Mouse (Mus musculus) limb, embryonic 15.5 days (tissue): Measurements from ENCODE around the gene Fam25c. TPM values are rescaled to one million over a fixed set of nuclear protein-coding genes. Genes with fewer than 3 reads are reported as not detected.

ENCODE experiments used
- ATAC-seq: fragments of 200-750 bp; cut with Nextera tagmentation; 2 replicates; pipeline ENCODE4 v1.8.0; 2017; ENCODE audit warnings: low read depth, moderate TSS enrichment; ENCODE audit not compliant: insufficient number of reproducible peaks, low FRiP score, low TSS enrichment
- H3K27ac ChIP-seq: fragments of 300-500 bp; sonication (generic); 2 replicates; pipeline ENCODE4 v1.5.1; 2015; ENCODE audit warnings: moderate library complexity, mild to moderate bottlenecking, inconsistent platforms
- H3K27me3 ChIP-seq: fragments of 300-500 bp; sonication (generic); 2 replicates; pipeline ENCODE4 v1.6.1; 2015; ENCODE audit warnings: inconsistent platforms
- H3K36me3 ChIP-seq: fragments of 300-500 bp; sonication (generic); 2 replicates; pipeline ENCODE4 v1.6.1; 2015; ENCODE audit warnings: inconsistent platforms
- H3K4me1 ChIP-seq: fragments of 300-500 bp; sonication (generic); 2 replicates; pipeline ENCODE4 v1.6.1; 2015; ENCODE audit warnings: inconsistent platforms
- H3K4me2 ChIP-seq: fragments of 300-500 bp; sonication (generic); 2 replicates; pipeline ENCODE4 v1.6.1; 2015; ENCODE audit warnings: mild to moderate bottlenecking, inconsistent platforms
- H3K4me3 ChIP-seq: fragments of 300-500 bp; sonication (generic); 2 replicates; pipeline ENCODE4 v1.5.1; 2015; ENCODE audit warnings: mild to moderate bottlenecking, inconsistent platforms
- H3K9ac ChIP-seq: fragments of 300-500 bp; sonication (generic); 2 replicates; pipeline ENCODE4 v1.6.1; 2015; ENCODE audit warnings: inconsistent platforms
- H3K9me3 ChIP-seq: fragments of 300-500 bp; sonication (generic); 2 replicates; pipeline ENCODE4 v1.6.1; 2016; ENCODE audit warnings: inconsistent platforms
- WGBS: fragments of 180-500 bp; shearing (Covaris S2); methylation state at CpG from one replicate; pipeline ENCODE4 v1.1.7; 2015; 5-methylcytosine and 5-hydroxymethylcytosine counted together
- polyA plus RNA-seq: library from polyadenylated mRNA; unstranded; fragments of >200 nt; fragmentation: Nextera tagmentation; extraction: Ambion mirVana; gene quantifications from 2 replicates; pipeline ENCODE4 v1.2.1, GENCODE M21; 2015

The Fam25c gene
- 171 and 203 TPM in 2 replicates for polyA plus RNA-seq

DNA sequence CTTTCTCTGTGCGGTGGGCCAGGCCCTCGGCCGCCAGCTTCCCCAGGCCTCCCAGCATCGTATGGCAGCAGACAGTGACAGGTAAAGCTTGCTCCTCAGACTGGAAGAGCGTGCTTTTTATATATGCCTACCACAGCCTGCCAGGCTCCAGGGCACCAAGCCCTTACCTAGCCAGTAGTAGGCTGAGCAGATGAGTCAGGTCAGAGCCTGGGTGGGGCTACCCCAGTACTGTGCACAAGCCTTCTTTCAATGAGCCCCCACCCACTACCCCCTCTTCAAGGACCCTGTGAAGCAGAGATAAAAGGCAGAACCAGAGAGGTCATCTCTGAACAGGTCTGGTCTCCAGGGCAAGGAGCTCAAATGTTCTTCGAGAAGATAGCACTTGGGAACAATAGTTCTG, at the start of gene Fam25c:
Fam25c (minus strand) TSS at position 133 of the 400 bp plus-strand sequence.
- no peak within 1 kb of the TSS for H3K9ac ChIP-seq
- H3K4me3 ChIP-seq: 0 out of 2 replicates have a peak within 1 kb of the TSS, but pooled peaks have one; percentile 4
- H3K9me3 ChIP-seq: no peaks in the 10 kb centered on the region
- H3K36me3 ChIP-seq: no peaks in the 10 kb centered on the region
- H3K4me2 ChIP-seq: no peak within 1 kb of the TSS
- ATAC-seq: 0 out of 2 replicates have a peak, but pooled peaks have one; percentile 8
- H3K27ac ChIP-seq: peak within 1 kb of the TSS; percentile 54; the same call in 1 of the 2 replicates
- H3K27me3 ChIP-seq: no peaks in the 10 kb centered on the region
- 0 out of 2 replicates have a peak, but pooled peaks cover 4% of the 10 kb centered on the region for H3K4me1 ChIP-seq
- WGBS: 68% methylated on average over 6 of the region's 6 CpGs

GRCm38 (mm10) chr14:34403424-34403823, 48.2 kb upstream of the Fam25c start:
- Histone ChIP-seq H3K9ac (no peak overlapping the region), H3K4me2 (no peak overlapping the region), H3K27ac (no peak overlapping the region), H3K36me3 (peaks cover 70% of the 10 kb centered on the region), H3K9me3 (no peaks in the 10 kb centered on the region), H3K27me3 (no peaks in the 10 kb centered on the region), H3K4me1 (no peaks in the 10 kb centered on the region), H3K4me3 (no peak overlapping the region)
- WGBS: 92% methylated on average over 7 of the region's 7 CpGs
- ATAC-seq: no peak

DNA sequence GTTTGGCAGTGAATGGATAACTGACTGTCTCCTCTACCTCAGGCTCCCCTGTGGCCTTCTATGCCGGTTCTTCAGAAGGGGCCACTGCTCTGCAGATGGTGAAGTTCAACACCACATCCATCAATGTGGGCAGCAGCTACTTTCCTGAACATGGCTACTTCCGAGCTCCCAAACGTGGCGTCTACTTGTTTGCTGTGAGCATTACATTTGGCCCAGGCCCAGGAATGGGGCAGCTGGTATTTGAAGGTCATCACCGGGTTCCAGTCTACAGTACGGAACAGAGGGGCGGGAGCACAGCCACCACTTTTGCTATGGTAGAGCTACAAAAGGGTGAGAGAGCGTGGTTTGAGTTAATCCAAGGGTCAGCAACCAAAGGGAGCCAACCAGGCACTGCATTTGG, 47.6 kb upstream of the Fam25c start:
- H3K4me1 ChIP-seq: no peaks in the 10 kb centered on the region
- H3K4me2 ChIP-seq: no peak overlapping the region
- ATAC-seq: no peak
- no peaks in the 10 kb centered on the region for H3K27me3 ChIP-seq
- no peak overlapping the region for H3K4me3 ChIP-seq
- H3K9me3 ChIP-seq: no peaks in the 10 kb centered on the region
- H3K36me3 ChIP-seq: peaks cover 72% of the 10 kb centered on the region
- H3K9ac ChIP-seq: no peak overlapping the region
- 87% methylated on average over 8 of the region's 8 CpGs for WGBS
- no peak overlapping the region for H3K27ac ChIP-seq

GRCm38 (mm10) chr14:34401135-34401534, 45.9 kb upstream of the Fam25c start:
- Histone ChIP-seq H3K27me3 (no peaks in the 10 kb centered on the region), H3K9me3 (no peaks in the 10 kb centered on the region), H3K9ac (no peak overlapping the region), H3K4me3 (no peak overlapping the region), H3K36me3 (peaks cover 60% of the 10 kb centered on the region), H3K27ac (no peak overlapping the region), H3K4me1 (no peaks in the 10 kb centered on the region), H3K4me2 (no peak overlapping the region)
- WGBS: 46% methylated on average over 6 of the region's 6 CpGs
- no peak for ATAC-seq

GRCm38 (mm10) chr14:34400021-34400420, 44.8 kb upstream of the Fam25c start:
- H3K9me3 ChIP-seq: no peaks in the 10 kb centered on the region
- no peak overlapping the region for H3K9ac ChIP-seq
- no peak overlapping the region for H3K4me3 ChIP-seq
- H3K36me3 ChIP-seq: peaks cover 55% of the 10 kb centered on the region
- no peak overlapping the region for H3K27ac ChIP-seq
- no peaks in the 10 kb centered on the region for H3K27me3 ChIP-seq
- ATAC-seq: no peak
- no peak overlapping the region for H3K4me2 ChIP-seq
- WGBS: 92% methylated on average over 3 of the region's 3 CpGs
- no peaks in the 10 kb centered on the region for H3K4me1 ChIP-seq

- no peaks in the 10 kb centered on the region for H3K27me3 ChIP-seq
- H3K4me3 ChIP-seq: no peak overlapping the region
- no peak overlapping the region for H3K9ac ChIP-seq
- peaks cover 48% of the 10 kb centered on the region for H3K36me3 ChIP-seq
- WGBS: 94% methylated on average over 6 of the region's 6 CpGs
- no peaks in the 10 kb centered on the region for H3K4me1 ChIP-seq
- ATAC-seq: no peak
- H3K27ac ChIP-seq: no peak overlapping the region
- no peaks in the 10 kb centered on the region for H3K9me3 ChIP-seq
- H3K4me2 ChIP-seq: no peak overlapping the region
These were observed 44.1 kb upstream of the Fam25c start for GRCm38 (mm10) chr14:34399301-34399700.

DNA sequence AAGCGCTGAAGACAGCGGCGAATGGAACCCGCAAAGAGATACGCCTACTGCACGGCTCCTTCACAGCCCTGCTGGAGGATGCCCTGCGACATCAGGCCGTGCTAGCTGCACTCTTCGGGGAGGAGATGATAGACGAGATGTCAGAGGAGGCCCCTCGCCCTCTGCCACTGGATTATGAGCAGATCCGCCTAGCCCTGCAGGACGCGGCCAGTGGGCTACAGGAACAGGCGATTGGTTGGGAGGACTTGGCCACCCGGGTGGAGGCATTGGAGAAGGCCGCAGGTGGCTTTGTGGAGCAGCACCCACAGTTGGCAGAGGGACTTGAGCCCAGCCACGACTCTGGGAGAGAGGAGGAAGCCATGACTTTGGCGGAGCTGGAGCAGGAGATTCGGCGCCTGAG, 43.7 kb upstream of the Fam25c start:
- peaks cover 45% of the 10 kb centered on the region for H3K36me3 ChIP-seq
- 91% methylated on average over 21 of the region's 21 CpGs for WGBS

GRCm38 (mm10) chr14:34397871-34398270, 42.6 kb upstream of the Fam25c start:
- Histone ChIP-seq H3K4me2 (no peak overlapping the region), H3K27ac (no peak overlapping the region), H3K27me3 (no peaks in the 10 kb centered on the region), H3K9me3 (no peaks in the 10 kb centered on the region), H3K9ac (no peak overlapping the region), H3K36me3 (peaks cover 39% of the 10 kb centered on the region), H3K4me3 (no peak overlapping the region), H3K4me1 (no peaks in the 10 kb centered on the region)
- WGBS: 86% methylated on average over 5 of the region's 5 CpGs
- ATAC-seq: no peak

More for the DNA sequence above, 43.7 kb upstream of the Fam25c start:
- H3K9me3 ChIP-seq: no peaks in the 10 kb centered on the region
- H3K4me3 ChIP-seq: no peak overlapping the region
- no peaks in the 10 kb centered on the region for H3K4me1 ChIP-seq
- no peak overlapping the region for H3K4me2 ChIP-seq
- no peak for ATAC-seq
- H3K27me3 ChIP-seq: no peaks in the 10 kb centered on the region
- no peak overlapping the region for H3K9ac ChIP-seq
- no peak overlapping the region for H3K27ac ChIP-seq

GRCm38 (mm10) chr14:34393295-34393694, 38.1 kb upstream of the Fam25c start:
- Histone ChIP-seq H3K9ac (no peak overlapping the region), H3K27ac (no peak overlapping the region), H3K36me3 (0 out of 2 replicates have a peak, but pooled peaks cover 6% of the 10 kb centered on the region), H3K4me2 (no peak overlapping the region), H3K4me1 (no peaks in the 10 kb centered on the region), H3K4me3 (no peak overlapping the region), H3K9me3 (no peaks in the 10 kb centered on the region), H3K27me3 (no peaks in the 10 kb centered on the region)
- no peak for ATAC-seq
- 85% methylated on average over 4 of the region's 4 CpGs for WGBS

DNA sequence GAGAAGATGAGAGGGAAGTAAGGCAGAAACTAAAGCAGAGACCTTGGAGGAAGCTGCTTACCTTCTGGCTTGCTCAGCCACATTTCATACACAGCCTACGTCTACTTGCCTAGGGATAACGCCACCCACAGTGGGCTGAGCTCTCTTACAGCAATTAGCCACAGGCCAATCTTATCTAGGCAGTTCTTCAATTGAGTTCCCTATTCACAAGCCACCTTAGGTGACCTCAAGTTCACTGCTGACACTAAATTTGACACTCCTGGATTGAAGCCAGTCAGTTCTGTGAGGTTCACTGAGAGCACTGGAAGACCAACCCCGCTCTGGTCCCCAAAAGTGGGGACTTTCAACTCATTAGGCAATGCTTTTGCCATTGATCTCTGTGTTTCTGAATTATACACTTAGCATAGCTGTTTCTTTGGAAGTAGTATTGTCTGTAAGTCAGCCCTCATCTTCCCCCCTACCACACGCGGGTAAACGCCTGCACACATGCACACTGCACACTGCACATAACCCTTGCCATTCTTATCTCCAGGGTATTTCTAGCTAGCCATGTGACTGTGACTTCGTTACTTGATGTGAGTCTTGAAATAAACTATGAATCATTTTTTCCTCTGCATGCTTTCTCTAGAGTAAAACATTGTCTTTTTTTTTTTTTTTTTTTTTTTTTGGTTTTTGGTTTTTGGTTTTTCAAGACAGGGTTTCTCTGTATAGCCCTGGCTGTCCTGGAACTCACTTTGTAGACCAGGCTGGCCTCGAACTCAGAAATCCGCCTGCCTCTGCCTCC, 27.9 kb upstream of the Fam25c start:
- Histone ChIP-seq H3K4me3 (no peak overlapping the region), H3K9ac (no peak overlapping the region), H3K36me3 (no peaks in the 10 kb centered on the region), H3K4me2 (no peak overlapping the region), H3K27me3 (no peaks in the 10 kb centered on the region), H3K4me1 (peaks cover 12% of the 10 kb centered on the region), H3K9me3 (no peaks in the 10 kb centered on the region), H3K27ac (no peak overlapping the region)
- no peak for ATAC-seq
- WGBS: 93% methylated on average over 9 of the region's 9 CpGs

DNA sequence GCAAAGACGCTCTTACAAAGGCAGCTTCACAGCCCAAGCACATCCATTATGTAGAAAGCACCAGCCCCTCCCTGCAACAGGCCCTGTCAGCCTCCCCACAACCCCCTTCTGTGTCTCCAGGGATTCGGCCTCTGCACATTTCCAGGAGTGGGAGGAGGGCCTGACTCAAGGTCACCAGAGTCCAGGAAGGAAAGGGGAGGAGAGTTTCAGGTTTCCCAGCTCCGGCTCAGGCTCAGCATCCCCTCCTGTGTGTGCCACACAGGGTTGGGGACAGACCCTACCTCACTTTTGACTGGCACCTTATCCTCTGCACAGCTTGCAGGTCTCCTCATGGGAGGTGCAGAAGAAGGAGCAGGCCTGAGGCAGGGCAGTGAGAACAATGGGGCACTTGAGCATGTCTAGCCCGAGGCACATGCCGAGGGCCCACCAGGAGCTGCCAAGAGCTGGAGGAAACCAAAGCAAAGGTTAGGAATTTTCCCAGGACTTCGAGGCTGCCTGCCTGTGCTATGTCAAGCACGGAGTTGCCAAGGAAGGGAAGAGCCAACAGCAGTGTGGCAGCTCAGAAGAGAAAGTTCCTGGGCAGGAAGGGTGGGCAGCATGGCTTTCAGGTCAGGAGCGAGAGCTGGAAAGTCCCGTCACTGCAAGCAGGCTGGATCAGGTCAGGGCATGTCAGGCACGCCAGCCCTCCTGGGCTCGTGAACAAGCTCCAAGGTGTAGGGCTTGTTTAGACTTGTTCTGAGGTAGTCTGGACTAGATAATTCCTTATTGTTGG, 23.5 kb upstream of the Fam25c start:
- peaks cover 27% of the 10 kb centered on the region for H3K4me1 ChIP-seq
- WGBS: 34% methylated on average over 11 of the region's 11 CpGs
- no peak overlapping the region for H3K4me3 ChIP-seq
- peak overlapping the region; percentile 77 for H3K27ac ChIP-seq
- ATAC-seq: peak; percentile 57
- no peaks in the 10 kb centered on the region for H3K9me3 ChIP-seq
- no peaks in the 10 kb centered on the region for H3K27me3 ChIP-seq
- H3K36me3 ChIP-seq: no peaks in the 10 kb centered on the region
- H3K4me2 ChIP-seq: no peak overlapping the region
- no peak overlapping the region for H3K9ac ChIP-seq

DNA sequence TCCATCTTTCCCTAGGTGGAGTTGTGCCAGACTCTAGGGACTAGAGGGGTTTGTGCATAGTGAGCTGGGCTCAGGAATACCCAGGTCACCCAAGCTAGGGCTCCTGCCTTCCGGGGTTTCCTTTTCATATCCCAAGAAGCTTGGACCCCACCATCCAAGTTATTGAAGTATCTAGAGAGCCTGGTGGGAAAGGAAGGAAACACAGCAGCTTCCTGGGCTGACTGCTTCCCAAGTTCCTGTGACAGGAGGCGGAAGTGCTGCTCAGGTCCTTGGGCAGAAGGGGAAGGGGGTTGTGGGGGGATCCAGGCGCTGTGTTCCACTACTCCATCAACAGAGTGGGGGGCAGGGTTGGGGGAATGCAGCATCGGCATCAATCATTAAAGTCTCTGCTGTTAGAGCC, 21.9 kb upstream of the Fam25c start:
- Histone ChIP-seq H3K4me3 (no peak overlapping the region), H3K27me3 (no peaks in the 10 kb centered on the region), H3K36me3 (no peaks in the 10 kb centered on the region), H3K4me2 (no peak overlapping the region), H3K9me3 (no peaks in the 10 kb centered on the region), H3K4me1 (peaks cover 27% of the 10 kb centered on the region), H3K9ac (no peak overlapping the region), H3K27ac (no peak overlapping the region)
- no peak for ATAC-seq
- 66% methylated on average over 4 of the region's 4 CpGs for WGBS
